Mouse (Mus musculus) lung, postnatal 0 days (tissue): ENCODE results near the gene Rhbdd2.

ENCODE experiments used
- CTCF ChIP-seq: IDR thresholded peaks from 2 replicates; pipeline ENCODE4 v1.5.1; 2016; ENCODE audit warnings: antibody characterized with exemption, mild to moderate bottlenecking
- EP300 ChIP-seq: IDR thresholded peaks from 2 replicates; pipeline ENCODE4 v1.6.1; 2016; ENCODE audit warnings: antibody characterized with exemption, mild to moderate bottlenecking, control low read depth

DNA sequence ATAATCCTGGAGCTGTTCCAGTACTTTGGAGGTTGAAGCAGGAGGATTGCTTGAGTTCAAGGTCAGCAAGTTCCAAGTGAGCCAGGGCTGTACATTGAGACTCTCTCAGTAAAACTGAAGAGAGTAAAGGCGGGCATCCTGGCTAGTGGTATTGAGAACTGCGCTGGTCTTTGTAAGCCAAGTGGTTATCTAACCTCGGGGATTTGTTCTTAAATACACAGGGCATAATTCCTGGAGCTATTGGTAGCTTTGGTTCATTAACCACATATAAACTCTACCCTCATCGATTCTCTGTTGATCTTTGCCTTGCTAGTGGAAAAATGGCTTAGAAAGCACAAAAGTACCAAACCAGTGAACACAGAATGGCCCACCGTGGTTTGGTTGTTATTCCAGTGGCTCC lies 58.0 kb downstream of the Rhbdd2 start:
- TF ChIP-seq CTCF: no peak
- TF ChIP-seq EP300: no peak
